Mouse (Mus musculus): Measurements from ENCODE around the gene Map4k3. TPM values are rescaled to one million over a fixed set of nuclear protein-coding genes. Genes with fewer than 3 reads are reported as not detected.
"Not testable (repeated sequence)": the region's sequence is repeated elsewhere in the genome, so short reads cannot be mapped to it uniquely, and the experiment has no call there.

The Map4k3 gene
- polyA plus RNA-seq, 1 experiment from 2014 or later, result 30.8 TPM

- H3K79me2 ChIP-seq (ENCODE audit: inconsistent target), result no peaks in the 10 kb centered on the region
- no peak overlapping the region for H3K4me3 ChIP-seq (ENCODE audit: inconsistent target)
- H3K27ac ChIP-seq, result no peak overlapping the region
- peaks cover 83% of the 10 kb centered on the region for H3K36me3 ChIP-seq (ENCODE audit: inconsistent target)
- 97% methylated on average over 19 of the region's 19 CpGs for WGBS (ENCODE audit: missing documents)
Measured at GRCm38 (mm10) chr17:80603079-80603625, 125.1 kb downstream of the Map4k3 start.

GRCm38 (mm10) chr17:80601371-80601770 is 126.9 kb downstream of the Map4k3 start:
- Histone ChIP-seq H3K4me3 (ENCODE audit: inconsistent target) (no peak overlapping the region), H3K36me3 (ENCODE audit: inconsistent target) (peaks cover 82% of the 10 kb centered on the region), H3K27ac (no peak overlapping the region), H3K79me2 (ENCODE audit: inconsistent target) (no peaks in the 10 kb centered on the region)
- 90% methylated on average over 13 of the region's 13 CpGs for WGBS (ENCODE audit: missing documents)

GRCm38 (mm10) chr17:80583051-80583450 is 145.2 kb downstream of the Map4k3 start:
- WGBS (ENCODE audit: missing documents), result 96% methylated on average over 6 of the region's 6 CpGs
- peaks cover 41% of the 10 kb centered on the region; the same call in 1 of the 2 replicates for H3K36me3 ChIP-seq (ENCODE audit: inconsistent target)
- no peaks in the 10 kb centered on the region for H3K79me2 ChIP-seq (ENCODE audit: inconsistent target)
- no peak overlapping the region for H3K4me3 ChIP-seq (ENCODE audit: inconsistent target)
- H3K27ac ChIP-seq, result no peak overlapping the region

GRCm38 (mm10) chr17:80579901-80580300 is 148.4 kb downstream of the Map4k3 start:
- Histone ChIP-seq H3K79me2 (ENCODE audit: inconsistent target) (no peaks in the 10 kb centered on the region), H3K4me3 (ENCODE audit: inconsistent target) (no peak overlapping the region), H3K27ac (no peak overlapping the region), H3K36me3 (ENCODE audit: inconsistent target) (peaks cover 41% of the 10 kb centered on the region; the same call in 1 of the 2 replicates)
- WGBS (ENCODE audit: missing documents), result 87% methylated on average over 6 of the region's 6 CpGs

- WGBS (ENCODE audit: missing documents), result 96% methylated on average over 9 of the region's 9 CpGs
- no peak overlapping the region for H3K27ac ChIP-seq
- H3K79me2 ChIP-seq (ENCODE audit: inconsistent target), result no peaks in the 10 kb centered on the region
- H3K36me3 ChIP-seq (ENCODE audit: inconsistent target), result peaks cover 34% of the 10 kb centered on the region; the same call in 1 of the 2 replicates
- no peak overlapping the region for H3K4me3 ChIP-seq (ENCODE audit: inconsistent target)
Measured at GRCm38 (mm10) chr17:80579089-80579488, 149.2 kb downstream of the Map4k3 start.

- H3K36me3 ChIP-seq (ENCODE audit: inconsistent target), result peaks cover 25% of the 10 kb centered on the region; the same call in 1 of the 2 replicates
- no peaks in the 10 kb centered on the region for H3K79me2 ChIP-seq (ENCODE audit: inconsistent target)
- WGBS (ENCODE audit: missing documents), result 100% methylated on average over 1 of the region's 1 CpGs
- H3K4me3 ChIP-seq (ENCODE audit: inconsistent target), result no peak overlapping the region
- no peak overlapping the region for H3K27ac ChIP-seq
Measured at GRCm38 (mm10) chr17:80578041-80578440, 150.2 kb downstream of the Map4k3 start.

- no peak within 1 kb of the TSS for H3K4me3 ChIP-seq (ENCODE audit: inconsistent target)
- H3K36me3 ChIP-seq (ENCODE audit: inconsistent target), result peaks cover 21% of the 10 kb centered on the region; the same call in 1 of the 2 replicates
- WGBS (ENCODE audit: missing documents), result 83% methylated on average over 13 of the region's 15 CpGs
- no peak within 1 kb of the TSS for H3K27ac ChIP-seq
- H3K79me2 ChIP-seq (ENCODE audit: inconsistent target), result no peaks in the 10 kb centered on the region
Measured at GRCm38 (mm10) chr17:80577639-80578038, 150.6 kb downstream of the Map4k3 start, which contains the start of gene Cdkl4. Gene Cdkl4 (minus strand): TSS chr17:80577813.

GRCm38 (mm10) chr17:80577214-80577613 is 151.1 kb downstream of the Map4k3 start:
- WGBS (ENCODE audit: missing documents), result 7% methylated on average over 28 of the region's 30 CpGs
- Histone ChIP-seq H3K79me2 (ENCODE audit: inconsistent target) (no peaks in the 10 kb centered on the region), H3K4me3 (ENCODE audit: inconsistent target) (no peak overlapping the region), H3K27ac (no peak overlapping the region), H3K36me3 (ENCODE audit: inconsistent target) (peaks cover 20% of the 10 kb centered on the region; the same call in 1 of the 2 replicates)

GRCm38 (mm10) chr17:80575008-80575407 is 153.3 kb downstream of the Map4k3 start:
- Histone ChIP-seq H3K79me2 (ENCODE audit: inconsistent target) (no peaks in the 10 kb centered on the region), H3K4me3 (ENCODE audit: inconsistent target) (no peak overlapping the region), H3K36me3 (ENCODE audit: inconsistent target) (no peaks in the 10 kb centered on the region), H3K27ac (no peak overlapping the region)
- WGBS (ENCODE audit: missing documents), result 66% methylated on average over 7 of the region's 7 CpGs

- H3K27ac ChIP-seq, result no peak overlapping the region
- 95% methylated on average over 7 of the region's 7 CpGs for whole genome bisulfite sequencing (ENCODE audit: missing documents)
Measured at GRCm38 (mm10) chr17:80574471-80574965, 153.8 kb downstream of the Map4k3 start.

GRCm38 (mm10) chr17:80572187-80572935 is 155.9 kb downstream of the Map4k3 start:
- Histone ChIP-seq H3K4me3 (ENCODE audit: inconsistent target) (no peak overlapping the region), H3K79me2 (ENCODE audit: inconsistent target) (no peaks in the 10 kb centered on the region)
- WGBS (ENCODE audit: missing documents), result 100% methylated on average over 4 of the region's 13 CpGs

More at GRCm38 (mm10) chr17:80574471-80574965, 153.8 kb downstream of the Map4k3 start:
- H3K79me2 ChIP-seq (ENCODE audit: inconsistent target), result no peaks in the 10 kb centered on the region
- no peak overlapping the region for H3K4me3 ChIP-seq (ENCODE audit: inconsistent target)
- H3K36me3 ChIP-seq (ENCODE audit: inconsistent target), result no peaks in the 10 kb centered on the region

GRCm38 (mm10) chr17:80571460-80571859 is 156.8 kb downstream of the Map4k3 start:
- Histone ChIP-seq H3K36me3 (ENCODE audit: inconsistent target) (no peaks in the 10 kb centered on the region), H3K4me3 (ENCODE audit: inconsistent target) (no peak overlapping the region), H3K79me2 (ENCODE audit: inconsistent target) (no peaks in the 10 kb centered on the region), H3K27ac (no peak overlapping the region)
- WGBS (ENCODE audit: missing documents), result 90% methylated on average over 4 of the region's 4 CpGs

More at GRCm38 (mm10) chr17:80572187-80572935, 155.9 kb downstream of the Map4k3 start:
- H3K27ac ChIP-seq, result no peak overlapping the region
- H3K36me3 ChIP-seq (ENCODE audit: inconsistent target), result no peaks in the 10 kb centered on the region

GRCm38 (mm10) chr17:80569718-80570117 is 158.6 kb downstream of the Map4k3 start:
- not testable (repeated sequence) for H3K27ac ChIP-seq; H3K36me3 ChIP-seq (ENCODE audit: inconsistent target); H3K4me3 ChIP-seq (ENCODE audit: inconsistent target)
- H3K79me2 ChIP-seq (ENCODE audit: inconsistent target), result peaks cover 17% of the 10 kb centered on the region
- 100% methylated on average over 1 of the region's 2 CpGs for WGBS (ENCODE audit: missing documents)

GRCm38 (mm10) chr17:80568842-80569601 is 159.3 kb downstream of the Map4k3 start:
- Histone ChIP-seq H3K4me3 (ENCODE audit: inconsistent target) (no peak overlapping the region), H3K27ac (no peak overlapping the region), H3K36me3 (ENCODE audit: inconsistent target) (no peaks in the 10 kb centered on the region), H3K79me2 (ENCODE audit: inconsistent target) (peaks cover 18% of the 10 kb centered on the region)
- WGBS (ENCODE audit: missing documents), result 91% methylated on average over 6 of the region's 6 CpGs
